Mouse (Mus musculus) small intestine, adult 2 months (tissue): ENCODE results near the gene Utrn. TPM values are rescaled to one million over a fixed set of nuclear protein-coding genes. Genes with fewer than 3 reads are reported as not detected.

ENCODE experiments used
- H3K27ac ChIP-seq: fragments of 200-500 bp; 2 replicates; pipeline ENCODE4 v1.5.1; 2012; ENCODE audit warnings: low read depth, low read length, control low read depth, inconsistent platforms; ENCODE audit not compliant: insufficient read depth
- H3K27me3 ChIP-seq: fragments of 200-500 bp; 2 replicates; pipeline ENCODE4 v1.6.1; 2012; ENCODE audit warnings: mild to moderate bottlenecking, moderate library complexity, low read length, inconsistent platforms; ENCODE audit not compliant: control insufficient read depth, insufficient read depth
- H3K36me3 ChIP-seq: fragments of 200-500 bp; 2 replicates; pipeline ENCODE4 v1.6.1; 2012; ENCODE audit warnings: mild to moderate bottlenecking, low read length, control low read depth, inconsistent platforms; ENCODE audit not compliant: control insufficient read depth, insufficient read depth
- H3K4me1 ChIP-seq: fragments of 200-500 bp; 2 replicates; pipeline ENCODE4 v1.6.1; 2012; ENCODE audit warnings: low read length, inconsistent platforms, mixed read lengths; ENCODE audit not compliant: control insufficient read depth, insufficient read depth, insufficient read length
- H3K4me3 ChIP-seq: fragments of 200-500 bp; 2 replicates; pipeline ENCODE4 v1.5.1; 2012; ENCODE audit warnings: low read depth, mild to moderate bottlenecking, control low read depth, inconsistent platforms, low read length, moderate library complexity
- CTCF ChIP-seq: fragments of 200-500 bp; IDR thresholded peaks from 2 replicates; pipeline ENCODE4 v1.5.1; 2012; ENCODE audit warnings: low read depth, mild to moderate bottlenecking, control low read depth, inconsistent platforms, low read length, moderate library complexity, mixed read lengths; ENCODE audit not compliant: insufficient replicate concordance, insufficient read length; ENCODE audit errors: extremely low read depth
- POLR2A ChIP-seq: fragments of 200-500 bp; IDR thresholded peaks from 2 replicates; pipeline ENCODE4 v1.6.1; 2012; ENCODE audit warnings: low read depth, mild to moderate bottlenecking, control low read depth, inconsistent platforms, low read length, moderate library complexity
- WGBS: fragments of 180-500 bp; shearing (Covaris S2); methylation state at CpG from one replicate; pipeline ENCODE4 v1.1.7; 2018; 5-methylcytosine and 5-hydroxymethylcytosine counted together
- polyA plus RNA-seq: library from polyadenylated mRNA; depleted of rRNA; stranded (reverse); fragments of >200 nt; gene quantifications from 2 replicates; pipeline ENCODE4 v1.2.3, GENCODE M21; 2012

Gene Utrn
- polyA plus RNA-seq, 1 experiment, result 20.5 TPM

- no peak overlapping the region for H3K4me3 ChIP-seq
- H3K27ac ChIP-seq, result no peak overlapping the region
- H3K36me3 ChIP-seq, result peaks cover 6% of the 10 kb centered on the region
- H3K4me1 ChIP-seq, result no peaks in the 10 kb centered on the region
- H3K27me3 ChIP-seq, result no peaks in the 10 kb centered on the region
- 82% methylated on average over 2 of the region's 2 CpGs for WGBS
- TF ChIP-seq POLR2A (no peak), CTCF (no peak)
Measured at GRCm38 (mm10) chr10:12452641-12453040, 416.5 kb downstream of the Utrn start.

GRCm38 (mm10) chr10:12444122-12444521 is 425.0 kb downstream of the Utrn start:
- WGBS, result 79% methylated on average over 4 of the region's 4 CpGs
- TF ChIP-seq CTCF (no peak), POLR2A (no peak)
- Histone ChIP-seq H3K4me1 (no peaks in the 10 kb centered on the region), H3K27me3 (no peaks in the 10 kb centered on the region), H3K27ac (no peak overlapping the region), H3K36me3 (peaks cover 21% of the 10 kb centered on the region), H3K4me3 (no peak overlapping the region)

GRCm38 (mm10) chr10:12433161-12433560 is 436.0 kb downstream of the Utrn start:
- Histone ChIP-seq H3K36me3 (peaks cover 19% of the 10 kb centered on the region), H3K4me3 (no peak overlapping the region), H3K27ac (no peak overlapping the region), H3K27me3 (no peaks in the 10 kb centered on the region), H3K4me1 (no peaks in the 10 kb centered on the region)
- WGBS, result 98% methylated on average over 2 of the region's 2 CpGs
- TF ChIP-seq CTCF (no peak), POLR2A (no peak)

GRCm38 (mm10) chr10:12430399-12430798 is 438.8 kb downstream of the Utrn start:
- Histone ChIP-seq H3K36me3 (peaks cover 14% of the 10 kb centered on the region), H3K4me1 (no peaks in the 10 kb centered on the region), H3K4me3 (no peak overlapping the region), H3K27ac (no peak overlapping the region), H3K27me3 (no peaks in the 10 kb centered on the region)
- no peak for TF ChIP-seq POLR2A
- no peak for TF ChIP-seq CTCF

- Histone ChIP-seq H3K4me1 (peaks cover 2% of the 10 kb centered on the region; the same call in 1 of the 2 replicates), H3K27me3 (no peaks in the 10 kb centered on the region), H3K4me3 (no peak overlapping the region), H3K36me3 (no peaks in the 10 kb centered on the region; the same call in 1 of the 2 replicates), H3K27ac (no peak overlapping the region)
- 85% methylated on average over 8 of the region's 8 CpGs for WGBS
- no peak for TF ChIP-seq CTCF
- TF ChIP-seq POLR2A, result no peak
Measured at GRCm38 (mm10) chr10:12426866-12427265, 442.3 kb downstream of the Utrn start.

- no peak overlapping the region for H3K4me3 ChIP-seq
- peaks cover 2% of the 10 kb centered on the region; the same call in 1 of the 2 replicates for H3K4me1 ChIP-seq
- TF ChIP-seq POLR2A, result no peak
- TF ChIP-seq CTCF, result no peak
- no peak overlapping the region for H3K27ac ChIP-seq
- peaks cover 4% of the 10 kb centered on the region for H3K36me3 ChIP-seq
- WGBS, result 77% methylated on average over 2 of the region's 2 CpGs
- no peaks in the 10 kb centered on the region for H3K27me3 ChIP-seq
Measured at GRCm38 (mm10) chr10:12424944-12425343, 444.2 kb downstream of the Utrn start.

GRCm38 (mm10) chr10:12423994-12424725 is 445.0 kb downstream of the Utrn start:
- H3K4me1 ChIP-seq, result peaks cover 2% of the 10 kb centered on the region; the same call in 1 of the 2 replicates
- 35% methylated on average over 7 of the region's 7 CpGs for WGBS
- no peak overlapping the region for H3K27ac ChIP-seq
- no peaks in the 10 kb centered on the region for H3K27me3 ChIP-seq
- peaks cover 7% of the 10 kb centered on the region for H3K36me3 ChIP-seq
- no peak overlapping the region for H3K4me3 ChIP-seq
- TF ChIP-seq POLR2A, result no peak

GRCm38 (mm10) chr10:12414967-12415366 is 454.2 kb downstream of the Utrn start:
- WGBS, result 87% methylated on average over 3 of the region's 3 CpGs
- H3K4me1 ChIP-seq, result no peaks in the 10 kb centered on the region
- TF ChIP-seq CTCF (no peak), POLR2A (no peak)
- peaks cover 21% of the 10 kb centered on the region for H3K36me3 ChIP-seq
- no peak overlapping the region for H3K27ac ChIP-seq
- H3K4me3 ChIP-seq, result no peak overlapping the region
- no peaks in the 10 kb centered on the region for H3K27me3 ChIP-seq
